Mouse (Mus musculus): Measurements from ENCODE around the gene Ankrd9.

DNA sequence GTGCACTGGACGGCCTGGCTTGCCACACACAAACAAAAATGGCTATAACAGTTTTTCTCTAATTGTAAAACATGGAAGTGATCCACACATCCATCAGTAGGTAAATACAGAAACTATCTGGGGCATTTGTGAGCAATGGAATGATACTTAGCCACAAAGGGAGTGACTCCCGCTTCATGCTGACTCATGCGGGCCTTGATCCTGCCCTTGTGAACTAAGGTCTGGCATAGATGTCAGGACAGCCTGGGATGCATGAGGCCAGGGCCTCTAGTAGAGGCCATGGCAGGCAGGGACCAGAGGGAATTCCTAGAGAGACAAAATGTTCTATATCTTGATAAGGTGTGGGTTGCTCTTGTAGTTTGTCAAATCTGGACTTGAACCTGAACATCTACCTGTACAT lies 25.4 kb downstream of the Ankrd9 start:
- no peak for TF ChIP-seq CTCF (IDR thresholded peaks at IDR 0.05; ENCODE audit: low read depth)
- TF ChIP-seq EP300 (optimal IDR thresholded peaks at IDR 0.05): no peak

Measured in stomach, postnatal 0 days (tissue).